Mouse (Mus musculus): Measurements from ENCODE around the gene Ppp4r3a.
A peak's percentile ranks its signal among the peaks of the same experiment; 100 is the strongest.
"Not testable (repeated sequence)": the region's sequence is repeated elsewhere in the genome, so short reads cannot be mapped to it uniquely, and the experiment has no call there.

Ppp4r3a gene

DNA sequence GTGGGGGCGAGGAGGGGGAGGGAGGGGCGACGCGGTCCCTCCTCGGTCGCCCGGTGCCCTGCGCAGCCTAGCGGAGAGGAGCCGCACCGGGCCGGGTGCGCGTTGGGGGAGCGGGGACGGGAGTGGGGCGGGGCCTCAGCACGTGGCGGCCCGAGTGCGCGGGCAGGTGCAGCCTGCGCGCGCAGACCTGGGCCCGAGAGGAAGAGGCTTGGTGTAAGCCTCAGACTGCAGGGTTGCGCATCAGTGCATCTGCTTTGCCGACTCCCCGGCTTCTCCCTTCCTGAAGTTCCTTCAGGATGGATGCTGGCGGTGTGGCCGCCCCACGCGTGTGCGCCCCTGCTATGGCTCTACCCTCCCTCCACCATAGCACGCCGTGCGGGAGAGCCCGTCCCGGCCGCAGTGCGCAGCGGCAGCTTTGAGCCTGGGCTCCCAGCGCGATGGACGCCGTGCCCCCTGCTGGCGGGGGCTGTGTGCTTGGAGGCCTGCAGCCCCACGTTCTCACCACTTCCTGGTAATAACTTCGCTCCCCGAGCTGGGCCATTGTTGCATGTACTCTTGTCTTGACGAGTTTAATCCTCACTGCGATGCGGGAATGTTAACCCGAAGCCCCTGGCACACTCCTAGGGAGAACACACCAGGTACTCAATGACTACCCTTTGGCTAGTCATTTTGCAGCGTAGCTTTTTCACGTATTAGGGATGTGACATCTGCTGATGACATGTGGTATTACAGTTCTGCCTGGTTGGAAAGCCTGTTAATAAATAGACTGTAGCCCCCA, 54.4 kb downstream of the Ppp4r3a start, which contains the start of gene Ccdc88c:
Ccdc88c (minus strand) TSS at position 103 of the 778 bp plus-strand sequence.
- peak; percentile 89 for DNase-seq (ENCODE audit: low spot score)

DNA sequence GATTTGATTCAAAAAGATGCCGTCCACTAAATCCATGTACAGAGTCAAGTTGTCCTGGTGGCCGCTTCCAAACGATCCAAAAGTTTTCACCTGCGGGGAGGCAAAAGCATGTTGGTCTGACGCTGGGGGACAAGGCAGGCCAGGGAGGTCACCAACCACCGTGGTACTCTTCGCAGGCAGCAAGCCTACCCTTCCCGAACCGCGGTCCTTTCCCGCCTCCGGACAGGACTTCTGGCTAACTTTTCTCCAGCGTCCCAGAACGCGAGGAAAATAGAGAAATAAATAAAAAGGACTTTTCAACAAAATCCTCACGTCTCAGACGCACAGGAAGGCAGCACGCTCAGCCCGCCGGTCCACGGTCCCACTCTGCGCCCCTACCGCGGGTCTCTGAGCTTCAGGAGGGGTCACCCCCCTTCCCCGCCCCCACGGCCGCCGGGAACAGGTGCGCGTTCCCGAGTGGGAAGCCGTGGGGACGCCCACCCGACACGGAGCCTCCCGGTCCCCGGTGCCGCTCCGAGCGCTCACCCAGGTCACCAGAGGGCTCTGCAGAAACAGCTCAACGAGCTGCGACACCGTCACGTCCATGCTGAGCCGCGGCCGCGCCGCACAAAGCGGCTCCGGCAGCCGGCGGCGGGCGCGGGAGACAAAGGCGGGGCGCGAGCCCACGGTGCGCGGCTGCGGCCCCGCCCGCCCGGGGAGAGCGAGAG, 55.1 kb downstream of the Ppp4r3a start:
- DNase-seq (ENCODE audit: low spot score), result no peak

- no peak for DNase-seq (ENCODE audit: low spot score)
These were observed 55.9 kb downstream of the Ppp4r3a start for GRCm38 (mm10) chr12:101027451-101028246.

DNA sequence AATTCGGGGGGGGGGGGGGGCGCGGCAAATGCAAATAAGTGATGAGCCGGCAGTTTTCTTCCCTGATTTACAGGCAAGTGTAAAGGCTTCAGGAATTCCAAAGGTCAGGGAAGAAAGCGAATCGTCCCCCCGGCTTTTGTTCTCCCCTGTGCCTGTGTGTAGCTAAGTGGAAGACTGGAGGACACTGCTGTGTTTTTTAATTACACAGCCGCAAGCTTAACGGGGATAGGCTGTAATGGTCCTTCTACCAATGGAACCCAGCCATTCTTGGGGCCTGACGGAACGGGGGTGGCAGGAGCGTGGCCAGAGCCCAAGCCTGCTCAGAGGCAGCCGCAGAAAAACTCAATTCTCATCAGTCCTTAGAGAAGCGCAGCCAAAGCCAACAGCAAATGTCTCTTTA, 56.6 kb downstream of the Ppp4r3a start:
- peak; percentile 64 for DNase-seq (ENCODE audit: low spot score)

DNA sequence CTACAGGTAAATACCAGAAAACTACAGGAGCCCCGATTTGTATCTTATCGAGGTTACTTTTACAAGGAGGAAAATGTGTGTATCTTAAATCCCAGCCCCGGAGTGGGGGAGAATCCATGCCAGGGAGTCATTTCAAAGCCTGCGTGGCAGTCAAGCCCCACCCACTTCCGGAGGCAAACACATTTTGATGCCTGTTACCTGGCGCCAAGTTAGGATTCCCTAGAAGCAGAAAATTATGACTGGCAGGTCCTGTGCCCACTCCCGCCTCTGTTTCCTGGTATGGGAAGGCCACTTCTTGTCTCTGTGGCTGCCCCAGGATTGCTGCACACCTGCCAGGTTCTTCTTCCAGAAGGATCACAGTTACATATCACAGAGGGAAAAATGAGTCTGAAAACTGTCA, 57.0 kb downstream of the Ppp4r3a start:
- DNase-seq (ENCODE audit: low spot score), result no peak

DNA sequence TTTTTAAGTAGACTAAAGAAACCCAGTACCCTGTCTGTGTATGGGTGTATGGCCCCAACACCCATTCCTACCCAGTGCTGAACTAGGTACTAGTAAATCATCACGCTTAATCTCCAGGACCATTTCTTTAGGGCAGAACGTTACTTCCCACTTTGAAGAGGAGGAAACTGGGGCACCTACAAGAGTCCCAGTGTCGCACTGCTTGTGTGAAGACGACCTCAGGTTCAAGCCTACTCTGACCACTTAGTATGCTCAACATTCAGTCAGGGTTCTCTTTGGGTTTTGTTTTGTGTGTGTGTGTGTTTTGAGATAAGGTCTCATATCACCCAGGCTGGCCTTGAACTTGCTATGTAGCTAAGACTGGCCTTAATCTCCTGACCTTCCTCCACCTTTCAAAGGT, 57.5 kb downstream of the Ppp4r3a start:
- DNase-seq (ENCODE audit: low spot score), result no peak

GRCm38 (mm10) chr12:101025379-101025778, 58.1 kb downstream of the Ppp4r3a start:
- DNase-seq (ENCODE audit: low spot score), result no peak

- no peak for DNase-seq (ENCODE audit: low spot score)
These were observed 58.7 kb downstream of the Ppp4r3a start for GRCm38 (mm10) chr12:101024824-101025223.

DNA sequence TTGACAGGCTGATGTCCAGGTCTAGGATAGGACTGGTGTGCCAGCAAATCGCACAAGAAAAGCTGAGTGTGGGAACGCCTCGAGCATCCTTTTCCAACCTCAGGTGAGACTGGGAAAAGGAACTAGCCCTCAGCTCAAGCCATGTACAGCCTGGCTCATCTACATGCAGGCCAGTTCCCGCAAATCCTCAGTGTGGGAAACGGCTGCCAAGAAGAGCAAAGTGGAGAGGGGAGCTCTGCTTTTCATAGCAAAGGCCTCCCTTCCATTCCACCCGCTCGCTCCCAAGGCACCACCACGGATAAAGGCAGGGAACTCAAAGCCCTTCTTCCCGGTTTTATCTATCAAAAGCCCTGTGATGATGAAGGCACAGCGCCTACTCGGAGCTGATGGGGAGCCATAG, 60.4 kb downstream of the Ppp4r3a start:
- DNase-seq (ENCODE audit: low spot score), result no peak

GRCm38 (mm10) chr12:101022353-101022752, 61.1 kb downstream of the Ppp4r3a start:
- no peak for DNase-seq (ENCODE audit: low spot score)

GRCm38 (mm10) chr12:101021484-101022226, 61.8 kb downstream of the Ppp4r3a start:
- DNase-seq (ENCODE audit: low spot score), result no peak

GRCm38 (mm10) chr12:101020210-101021015, 63.1 kb downstream of the Ppp4r3a start:
- no peak for DNase-seq (ENCODE audit: low spot score)

GRCm38 (mm10) chr12:101019443-101019842, 64.1 kb downstream of the Ppp4r3a start:
- no peak for DNase-seq (ENCODE audit: low spot score)

DNA sequence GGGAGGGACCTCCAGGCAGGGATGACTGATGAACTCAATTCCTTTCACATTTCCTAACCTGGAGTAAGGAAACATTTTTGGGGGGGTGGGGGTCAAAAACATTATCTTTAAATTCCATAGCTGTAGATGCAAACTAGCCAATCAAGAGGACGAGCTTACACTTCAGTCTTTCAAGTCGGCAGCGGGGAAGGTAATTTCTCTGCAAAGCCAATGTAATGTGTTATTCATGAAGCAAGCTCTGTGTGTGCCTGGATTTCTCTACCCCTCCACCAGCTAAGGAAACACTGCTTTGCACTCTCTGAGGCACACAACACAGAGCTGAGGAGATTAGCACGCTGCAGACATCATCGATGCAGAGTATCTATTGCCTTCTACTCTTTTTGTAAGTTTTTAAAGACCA, 64.5 kb downstream of the Ppp4r3a start:
- no peak for DNase-seq (ENCODE audit: low spot score)

DNA sequence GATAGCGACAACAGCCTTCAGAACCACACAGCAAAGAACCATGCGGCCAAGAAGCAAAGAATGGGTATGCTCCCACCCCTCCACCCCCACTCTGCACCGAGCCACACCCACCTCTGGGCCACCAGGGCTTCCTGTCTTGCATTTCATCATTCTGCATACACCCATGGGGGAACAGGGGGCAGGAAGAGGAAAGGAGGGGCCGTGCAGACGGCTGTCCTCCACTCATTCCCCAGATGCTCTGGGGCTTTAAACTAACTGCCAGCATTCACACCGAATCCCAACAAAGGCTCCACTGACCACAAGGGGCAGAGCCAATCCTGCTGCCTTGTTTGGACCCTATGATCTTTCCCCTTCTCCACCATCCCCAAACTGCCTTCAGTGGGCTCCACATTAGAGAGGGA, 65.5 kb downstream of the Ppp4r3a start:
- DNase-seq (ENCODE audit: low spot score), result peak; percentile 7

DNA sequence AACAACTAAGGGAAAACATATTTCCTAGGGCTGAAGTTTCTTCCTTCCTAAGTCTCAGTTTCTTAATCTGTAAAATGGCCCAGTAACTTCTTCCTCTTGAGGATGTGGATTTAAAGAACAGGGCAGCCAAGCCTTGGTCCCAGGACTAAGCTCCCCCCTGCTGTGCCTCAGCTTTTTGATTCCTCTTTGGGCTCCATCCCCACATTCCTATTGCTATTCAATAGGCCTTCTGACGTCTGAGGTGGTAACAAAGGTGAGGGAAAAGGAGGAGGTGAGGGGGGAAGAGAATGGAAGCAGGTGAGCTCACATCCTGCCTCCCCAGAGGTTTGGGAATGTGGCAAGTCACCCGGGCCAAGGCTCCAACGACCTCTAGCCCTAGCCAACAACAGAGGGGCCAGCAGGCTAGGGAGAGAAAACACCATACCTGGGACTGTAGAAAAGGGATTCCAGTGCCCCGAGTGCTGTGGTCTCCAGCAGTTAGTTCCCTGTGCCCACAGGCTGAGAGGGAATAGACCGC, 67.0 kb downstream of the Ppp4r3a start:
- no peak for DNase-seq (ENCODE audit: low spot score)

DNA sequence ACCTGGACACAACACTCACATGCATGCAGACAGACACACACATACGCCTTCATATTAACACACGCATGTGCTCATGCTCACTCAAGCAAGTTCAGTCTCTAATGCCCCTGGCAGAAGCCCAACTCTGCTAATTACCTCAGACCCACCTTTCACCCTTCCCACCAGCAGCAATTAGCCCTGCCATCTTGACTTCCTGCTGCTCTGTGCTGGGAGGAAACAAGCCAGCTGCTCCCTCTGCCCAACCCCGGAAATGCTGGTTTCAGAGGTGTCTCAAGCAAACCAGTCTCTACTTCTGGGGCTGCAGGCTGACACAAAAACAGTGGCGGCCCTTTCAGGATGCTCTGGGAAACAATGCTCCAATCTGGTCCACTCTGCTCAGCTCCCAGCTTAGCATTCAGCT, 67.6 kb downstream of the Ppp4r3a start:
- DNase-seq (ENCODE audit: low spot score), result peak; percentile 53

DNA sequence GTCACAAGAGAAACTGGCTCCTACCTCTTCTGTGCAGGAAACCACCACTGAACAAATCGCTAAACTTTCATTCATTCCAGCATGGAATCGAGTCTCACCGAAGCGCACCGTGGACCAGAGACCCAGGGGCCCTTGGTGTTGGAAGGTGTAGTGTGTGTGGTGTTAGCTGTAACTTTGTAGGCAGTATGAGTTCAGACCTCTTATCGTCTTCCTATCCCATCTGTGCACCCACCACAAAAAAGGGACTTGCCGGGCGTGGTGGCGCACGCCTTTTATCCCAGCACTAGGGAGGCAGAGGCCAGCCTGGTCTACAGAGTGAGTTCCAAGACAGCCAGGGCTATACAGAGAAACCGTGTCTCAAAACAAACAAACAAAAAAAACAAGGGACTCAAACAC, 68.3 kb downstream of the Ppp4r3a start:
- no peak for DNase-seq (ENCODE audit: low spot score)

DNA sequence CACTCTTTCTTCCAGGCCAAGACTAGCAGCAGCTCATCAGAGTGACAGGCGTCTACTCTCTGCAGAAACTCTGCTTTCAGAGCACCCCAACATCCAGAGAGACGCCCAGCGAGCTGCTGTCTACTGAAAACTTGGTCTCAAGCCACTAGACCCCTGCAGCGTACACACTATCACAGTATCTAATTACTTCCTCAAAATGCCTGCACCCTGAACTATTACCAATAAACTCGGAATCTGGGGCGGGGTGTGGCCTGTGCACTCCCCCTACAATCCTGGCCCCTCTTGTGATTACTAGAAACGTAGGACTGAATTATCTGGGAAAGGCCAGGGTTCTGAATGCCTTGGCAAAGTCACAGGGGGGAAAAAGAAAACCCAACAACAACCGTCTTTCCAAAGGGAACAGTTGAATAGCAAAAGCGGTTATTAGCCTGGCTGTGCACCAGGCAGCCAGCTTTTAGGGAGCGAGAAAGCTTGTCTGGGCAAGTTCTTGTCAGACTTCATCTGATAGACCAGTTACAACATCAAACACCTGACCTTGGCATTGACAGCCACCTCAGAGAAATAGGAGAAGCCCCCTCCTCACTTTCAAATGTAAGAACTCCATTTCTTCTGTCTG, 68.8 kb downstream of the Ppp4r3a start:
- DNase-seq (ENCODE audit: low spot score), result no peak

- not testable (repeated sequence) for DNase-seq (ENCODE audit: low spot score)
These were observed 69.8 kb downstream of the Ppp4r3a start for GRCm38 (mm10) chr12:101013668-101014067.

All from retina, embryonic 14.5 days (tissue).